Mouse (Mus musculus) left cerebral cortex, postnatal 25 days (tissue): ENCODE measurements at regions not wholly inside any gene's neighbourhood (a gene's known extent, or its start where the extent isn't known, plus 50 kb on each side); places are given as distances from the start of the nearest gene placed in this dataset.

Source experiments
- DNase-seq, 2 experiments: peaks; one replicate each; pipeline ENCODE4 v3.0.0; 2022; ENCODE audit warnings: low spot score in 2 of 2, mixed read lengths in 1 of 2
- intact Hi-C: fragments of 180-260 bp; cut with DNase I; formaldehyde crosslinking; loops from one replicate; pipeline ENCODE4 v1.15.1; 2025

DNA sequence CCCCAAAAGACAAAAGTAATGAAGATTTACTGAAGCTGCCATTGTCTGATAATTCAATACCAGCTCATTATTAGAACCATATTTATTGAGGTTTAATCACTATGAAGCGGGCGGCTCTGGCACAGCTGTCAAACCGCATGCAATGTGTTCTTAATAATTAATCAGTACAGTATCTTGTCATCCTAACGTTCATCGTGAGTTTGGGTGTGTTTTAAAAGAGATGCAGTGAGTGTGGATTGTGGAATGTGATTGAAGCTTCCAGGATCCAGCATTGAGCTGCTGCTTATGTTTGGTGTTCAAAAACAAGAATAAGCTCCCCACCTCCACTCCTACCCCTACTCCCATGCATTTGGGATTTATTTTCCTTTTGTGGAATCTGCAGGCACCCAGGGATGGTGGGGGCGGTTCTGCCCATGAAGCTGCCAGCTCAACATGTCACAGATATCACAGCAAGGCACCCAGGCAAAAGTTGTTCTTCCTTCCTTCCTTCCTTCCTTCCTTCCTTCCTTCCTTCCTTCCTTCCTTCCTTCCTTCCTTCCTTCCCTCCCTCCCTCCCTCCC lies 224.6 kb downstream of the Ttc32 start:
- intact Hi-C loops = loop anchor here (2.0 to 10.0 kb wide), 4 partner anchors 38 to 1180 kb away; partner anchors contain the start of gene Osr1
- DNase-seq = peak in 1 of 2 experiments; percentile 74

GRCm38 (mm10) chr12:9255661-9256486 lies 226.1 kb downstream of the Ttc32 start:
- DNase-seq = peak in 1 of 2 experiments; percentile 4
- intact Hi-C loops = loop anchor here (2.0 to 10.0 kb wide), 4 partner anchors 37 to 1179 kb away; partner anchors contain the start of gene Osr1

- intact Hi-C loops = loop anchor here (10.0 kb wide), 3 partner anchors 318 to 1178 kb away; partner anchors contain the start of gene Osr1
Measured at GRCm38 (mm10) chr12:9256487-9256820, 226.7 kb downstream of the Ttc32 start.

GRCm38 (mm10) chr12:9258221-9258620 lies 228.4 kb downstream of the Ttc32 start:
- intact Hi-C loops = loop anchor here (10.0 kb wide), 3 partner anchors 317 to 1177 kb away; partner anchors contain the start of gene Osr1
- DNase-seq = no peak

More at GRCm38 (mm10) chr12:9256487-9256820, 226.7 kb downstream of the Ttc32 start:
- no peak for DNase-seq

- no peak for DNase-seq
- intact Hi-C loops = no loop called here
Measured at GRCm38 (mm10) chr12:9261662-9262061, 231.9 kb downstream of the Ttc32 start.

DNA sequence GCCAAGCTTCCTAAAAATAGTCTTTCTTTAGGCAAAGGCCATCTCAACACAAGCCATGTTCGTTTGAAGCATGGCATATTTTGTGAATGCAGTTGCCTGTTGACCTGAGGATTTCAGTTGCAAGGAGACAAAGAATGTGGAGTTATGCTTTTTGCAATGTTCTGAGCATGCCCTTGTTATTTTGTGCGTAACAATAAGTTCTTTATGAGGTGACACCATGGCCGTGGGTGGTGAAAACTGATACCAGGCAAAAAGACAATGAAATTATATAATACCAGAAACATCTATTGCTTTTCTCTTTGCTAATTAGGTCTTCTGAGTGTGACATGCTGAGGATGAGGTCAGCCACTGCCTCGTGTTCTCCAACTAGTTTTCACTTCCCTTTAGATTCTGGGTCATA lies 236.4 kb downstream of the Ttc32 start:
- intact Hi-C loops = no loop called here
- DNase-seq = no peak

- DNase-seq = no peak
- intact Hi-C loops = no loop called here
Measured at GRCm38 (mm10) chr12:9271484-9271883, 241.7 kb downstream of the Ttc32 start.

DNA sequence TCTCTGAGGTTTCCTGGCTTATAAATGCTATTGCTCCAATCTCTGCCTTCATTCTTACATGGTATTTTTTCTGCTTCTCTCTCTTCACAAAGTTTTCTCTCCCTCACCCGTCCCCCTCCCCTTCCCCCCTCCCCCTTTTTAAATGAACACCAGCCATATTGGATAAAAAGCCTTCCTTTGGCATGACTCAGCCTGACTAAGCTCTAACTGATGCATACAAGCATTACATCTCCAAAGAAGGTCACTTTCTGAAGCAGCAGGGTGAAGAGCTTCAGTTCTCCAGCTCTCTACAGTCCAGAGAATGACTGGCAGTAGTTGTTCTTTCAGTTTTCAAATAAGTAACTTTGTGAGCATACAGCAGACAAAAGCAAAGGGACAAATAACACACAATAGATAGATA lies 244.4 kb downstream of the Ttc32 start:
- no peak for DNase-seq
- intact Hi-C loops = no loop called here

GRCm38 (mm10) chr12:9275697-9276096 lies 245.9 kb downstream of the Ttc32 start:
- no peak for DNase-seq
- intact Hi-C loops = no loop called here

DNA sequence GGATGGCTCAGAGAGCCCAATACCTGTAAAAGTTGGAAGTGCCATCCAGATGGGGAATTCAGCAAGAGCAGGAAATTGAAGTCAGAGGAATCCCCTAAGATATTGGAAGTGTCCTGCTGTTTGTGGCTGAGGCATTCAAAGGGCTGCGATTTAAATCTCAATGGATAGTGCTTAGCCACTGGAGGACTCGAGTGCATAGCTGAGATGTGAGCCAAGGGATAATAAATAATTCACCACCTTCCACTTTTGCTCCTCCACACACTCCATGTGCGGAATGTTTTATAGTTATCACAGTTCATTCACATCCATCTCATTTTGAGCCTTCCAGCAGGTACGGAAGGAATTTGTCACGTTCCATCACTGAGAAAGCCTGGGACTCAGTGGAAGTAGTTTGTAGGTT lies 248.9 kb downstream of the Ttc32 start:
- no peak for DNase-seq
- intact Hi-C loops = no loop called here

DNA sequence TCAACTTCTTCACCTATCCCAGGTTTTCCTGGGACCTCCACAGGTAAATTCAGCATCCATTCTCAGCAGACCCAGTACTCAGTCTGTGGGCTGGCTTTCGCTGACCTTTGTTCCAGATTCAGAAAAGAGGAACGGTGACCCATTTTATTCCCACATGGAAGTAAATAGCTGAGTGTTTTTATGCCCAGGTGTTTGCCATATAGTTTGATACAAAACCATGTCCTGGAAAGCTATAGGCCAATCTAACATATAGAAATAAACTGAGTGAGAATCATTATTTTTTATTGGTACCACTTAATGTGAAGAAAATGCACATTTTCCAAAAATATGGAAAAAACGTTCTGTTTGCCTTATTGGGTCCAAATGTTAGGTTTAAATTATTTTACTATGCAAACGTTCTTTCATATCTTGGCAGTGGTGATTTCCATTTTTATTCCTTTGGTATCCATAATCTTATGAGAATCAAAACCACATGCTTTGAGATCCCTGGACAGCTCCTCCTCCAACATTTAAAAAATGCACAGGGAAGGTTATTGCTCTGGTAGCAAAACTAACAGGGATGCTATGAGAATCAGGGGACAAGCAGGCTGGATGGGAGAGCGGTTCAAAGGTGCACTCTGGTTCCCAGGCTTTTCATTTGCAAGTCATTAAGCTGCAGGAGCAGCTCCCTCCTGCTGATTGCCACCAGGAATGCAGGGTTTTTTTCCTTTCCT lies 250.3 kb downstream of the Ttc32 start:
- no peak for DNase-seq
- intact Hi-C loops = no loop called here

DNA sequence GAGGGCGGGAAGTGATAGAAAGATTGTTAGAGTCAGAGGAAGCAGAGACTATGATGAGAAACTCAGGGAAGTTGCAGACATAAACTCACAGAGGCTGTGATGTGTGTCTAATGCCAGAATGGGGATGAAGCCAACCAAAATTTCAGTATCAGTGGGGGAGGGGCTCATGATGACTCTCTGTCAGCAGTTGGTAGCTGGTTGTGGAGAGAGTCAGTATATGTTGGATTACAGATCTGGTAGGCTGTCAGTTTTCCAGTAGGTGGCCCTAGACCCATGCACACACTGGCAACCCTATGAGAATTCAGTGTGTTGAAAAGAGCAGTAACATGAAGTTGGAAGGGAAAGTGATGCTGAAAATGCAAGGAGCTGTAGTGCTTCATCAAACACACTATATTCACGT lies 257.5 kb downstream of the Ttc32 start:
- no peak for DNase-seq
- intact Hi-C loops = no loop called here

- DNase-seq = peak; percentile 57 to 93
Measured at GRCm38 (mm10) chr12:9292656-9293055, 262.9 kb downstream of the Ttc32 start.

GRCm38 (mm10) chr12:9295211-9295610 lies 265.4 kb downstream of the Ttc32 start:
- no peak for DNase-seq
- intact Hi-C loops = no loop called here

More at GRCm38 (mm10) chr12:9292656-9293055, 262.9 kb downstream of the Ttc32 start:
- intact Hi-C loops = loop anchor here (2.0 kb wide), 1 partner anchor 38 kb away; no protein-coding TSS in a partner anchor

DNA sequence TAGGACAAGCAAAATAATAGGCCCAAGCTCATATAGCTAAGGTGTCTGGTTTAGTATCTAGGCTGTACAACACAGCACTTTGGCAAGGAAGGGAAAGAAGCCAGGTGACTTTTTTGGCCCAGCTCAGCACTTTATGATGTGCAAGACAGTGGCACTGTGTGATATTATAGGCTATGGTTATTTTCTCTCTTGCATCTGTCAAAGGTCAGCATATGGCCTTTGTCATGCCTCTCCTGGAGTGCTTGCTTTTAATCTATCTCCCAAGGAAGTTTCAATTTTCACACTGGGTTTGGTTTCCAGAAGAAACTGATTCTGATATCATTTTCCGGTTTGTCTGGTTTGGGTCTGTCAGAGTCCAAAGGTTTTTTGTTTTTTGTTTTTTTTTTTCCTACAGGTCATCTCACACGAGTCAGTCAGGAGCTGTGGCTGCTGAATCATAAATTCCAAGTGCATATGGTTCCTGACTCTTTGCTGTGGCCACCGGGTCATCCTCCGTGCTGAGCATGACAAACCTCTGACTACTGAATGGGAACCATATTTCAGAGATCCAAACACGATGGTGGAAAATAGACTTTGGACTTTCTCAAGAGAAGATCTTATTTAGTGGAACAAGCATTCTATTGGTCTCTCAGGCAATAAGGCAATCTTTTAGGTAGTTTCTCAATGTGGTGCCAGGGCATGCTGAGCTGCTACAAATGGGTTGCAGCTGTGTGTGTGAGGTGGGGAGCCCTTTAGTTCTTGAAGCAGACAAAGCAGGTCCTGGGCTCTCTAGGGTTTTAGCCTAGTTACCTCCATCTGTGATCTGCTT lies 269.3 kb downstream of the Ttc32 start:
- no peak for DNase-seq
- intact Hi-C loops = no loop called here

GRCm38 (mm10) chr12:9304146-9304545 lies 265.8 kb upstream of the Osr1 start:
- DNase-seq = peak; percentile 10 to 59
- intact Hi-C loops = no loop called here

GRCm38 (mm10) chr12:9337891-9338672 lies 231.8 kb upstream of the Osr1 start:
- DNase-seq = peak in 1 of 2 experiments; percentile 60

GRCm38 (mm10) chr12:9338801-9339231 lies 231.1 kb upstream of the Osr1 start:
- intact Hi-C loops = no loop called here
- peak; percentile 6 to 33 for DNase-seq

More at GRCm38 (mm10) chr12:9337891-9338672, 231.8 kb upstream of the Osr1 start:
- intact Hi-C loops = no loop called here

DNA sequence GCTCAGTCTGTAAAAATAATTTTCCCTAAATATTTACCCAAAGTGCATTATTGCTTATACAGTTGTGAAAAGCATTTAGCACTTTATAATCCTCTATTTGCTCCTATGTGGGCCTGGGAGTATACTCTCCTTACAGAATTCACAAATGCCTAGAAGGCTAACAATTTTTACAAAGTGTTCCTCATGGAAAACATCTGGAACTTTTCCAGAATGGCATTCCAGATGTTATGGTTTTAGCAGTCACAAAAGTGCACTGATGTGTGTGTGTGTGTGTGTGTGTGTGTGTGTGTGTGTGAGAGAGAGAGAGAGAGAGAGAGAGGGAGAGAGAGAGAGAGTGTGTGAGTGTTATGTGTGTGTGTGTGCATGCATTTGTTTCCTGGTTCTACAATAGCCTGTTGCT lies 229.1 kb upstream of the Osr1 start:
- DNase-seq = no peak
- intact Hi-C loops = no loop called here
